Mouse (Mus musculus): ENCODE measurements around the gene Csrp2. TPM values are rescaled to one million over a fixed set of nuclear protein-coding genes. Genes with fewer than 3 reads are reported as not detected.

Gene Csrp2
- 83.0 and 104 TPM in 2 replicates for polyA plus RNA-seq (2012; ENCODE audit: insufficient read depth, insufficient read length, missing spikeins)

- Histone ChIP-seq H3K4me3 (ENCODE audit: insufficient read depth, low read depth, low read length) (peak within 1 kb of the TSS; percentile 89), H3K27ac (replicated peaks; ENCODE audit: low read depth, low read length) (peak within 1 kb of the TSS; percentile 74)
These were observed at the start of gene Csrp2 for GRCm38 (mm10) chr10:110919531-110920343. TSS of gene Csrp2 (plus strand) at chr10:110919789.

GRCm38 (mm10) chr10:110874853-110875252 lies 44.7 kb upstream of the Csrp2 start:
- H3K4me3 ChIP-seq (ENCODE audit: insufficient read depth, low read depth, low read length), result no peak overlapping the region
- H3K4me1 ChIP-seq (ENCODE audit: control insufficient read depth, insufficient read depth, insufficient read length, low read length), result no peaks in the 10 kb centered on the region
- no peak overlapping the region for H3K27ac ChIP-seq (replicated peaks; ENCODE audit: low read depth, low read length)

More at GRCm38 (mm10) chr10:110919531-110920343, at the start of gene Csrp2:
- H3K4me1 ChIP-seq (ENCODE audit: control insufficient read depth, insufficient read depth, insufficient read length, low read length), result peaks cover 8% of the 10 kb centered on the region; the same call in 1 of the 2 replicates

- Histone ChIP-seq H3K4me3 (ENCODE audit: insufficient read depth, low read depth, low read length) (no peak overlapping the region), H3K4me1 (ENCODE audit: control insufficient read depth, insufficient read depth, insufficient read length, low read length) (no peaks in the 10 kb centered on the region), H3K27ac (replicated peaks; ENCODE audit: low read depth, low read length) (no peak overlapping the region)
These were observed 42.6 kb upstream of the Csrp2 start for GRCm38 (mm10) chr10:110876956-110877355.

GRCm38 (mm10) chr10:110877851-110878250 lies 41.7 kb upstream of the Csrp2 start:
- no peak overlapping the region for H3K27ac ChIP-seq (replicated peaks; ENCODE audit: low read depth, low read length)

GRCm38 (mm10) chr10:110878641-110879040 lies 40.9 kb upstream of the Csrp2 start:
- Histone ChIP-seq H3K4me1 (ENCODE audit: control insufficient read depth, insufficient read depth, insufficient read length, low read length) (no peaks in the 10 kb centered on the region), H3K4me3 (ENCODE audit: insufficient read depth, low read depth, low read length) (no peak overlapping the region), H3K27ac (replicated peaks; ENCODE audit: low read depth, low read length) (no peak overlapping the region)

More at GRCm38 (mm10) chr10:110877851-110878250, 41.7 kb upstream of the Csrp2 start:
- H3K4me1 ChIP-seq (ENCODE audit: control insufficient read depth, insufficient read depth, insufficient read length, low read length), result no peaks in the 10 kb centered on the region
- no peak overlapping the region for H3K4me3 ChIP-seq (ENCODE audit: insufficient read depth, low read depth, low read length)

DNA sequence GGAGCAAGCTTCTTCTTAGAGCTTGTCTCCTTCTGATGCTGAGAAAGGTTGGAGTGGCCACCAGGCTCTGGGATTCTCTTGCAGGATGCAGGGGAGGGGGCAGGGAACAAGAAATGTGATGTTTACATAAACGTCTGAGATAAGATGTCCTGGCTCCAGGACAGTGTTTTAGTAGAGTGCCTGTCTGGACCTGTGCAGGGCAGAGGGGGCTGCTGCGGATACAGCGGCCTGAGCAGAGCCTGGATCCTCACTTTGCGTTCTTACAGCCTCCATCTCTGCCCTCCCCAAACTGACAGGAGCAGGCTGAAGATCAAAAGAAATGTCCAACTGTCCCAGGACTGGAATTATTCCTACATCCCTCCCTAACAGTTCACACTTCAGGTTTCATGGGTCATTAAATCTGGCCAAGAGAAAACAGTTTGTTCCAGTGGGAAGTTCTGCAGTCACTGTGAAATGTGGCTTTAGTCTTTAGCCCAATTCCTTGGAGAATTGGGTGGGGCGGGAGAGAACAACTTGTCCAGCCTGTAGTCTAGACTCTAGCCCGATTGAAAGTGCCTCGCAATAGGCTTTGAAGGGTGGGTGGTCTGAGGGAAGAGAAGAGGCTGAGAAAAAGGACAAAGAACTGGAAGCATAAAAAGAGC lies 40.0 kb upstream of the Csrp2 start:
- Histone ChIP-seq H3K27ac (replicated peaks; ENCODE audit: low read depth, low read length) (no peak overlapping the region), H3K4me3 (ENCODE audit: insufficient read depth, low read depth, low read length) (no peak overlapping the region), H3K4me1 (ENCODE audit: control insufficient read depth, insufficient read depth, insufficient read length, low read length) (no peaks in the 10 kb centered on the region)

DNA sequence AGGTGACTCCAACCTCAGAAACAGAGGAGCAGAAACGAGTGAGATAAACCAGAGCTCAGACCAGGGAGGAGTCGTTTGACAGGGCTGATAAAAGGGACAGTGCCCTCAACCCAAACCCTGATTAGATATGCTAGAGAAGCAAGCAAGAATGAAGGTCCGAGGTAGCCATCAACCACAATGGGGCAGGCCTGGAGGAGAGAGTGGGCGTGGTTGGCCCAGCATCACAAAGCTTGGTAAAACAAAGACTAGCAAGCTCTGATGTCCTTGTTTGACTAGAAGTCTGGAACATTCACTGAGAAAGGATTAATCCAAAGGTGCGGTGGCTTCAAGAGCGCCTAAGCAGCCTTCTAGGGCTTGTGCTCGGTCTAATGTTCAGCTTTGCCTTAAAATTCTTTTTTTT lies 38.2 kb upstream of the Csrp2 start:
- Histone ChIP-seq H3K27ac (replicated peaks; ENCODE audit: low read depth, low read length) (no peak overlapping the region), H3K4me1 (ENCODE audit: control insufficient read depth, insufficient read depth, insufficient read length, low read length) (no peaks in the 10 kb centered on the region), H3K4me3 (ENCODE audit: insufficient read depth, low read depth, low read length) (no peak overlapping the region)

GRCm38 (mm10) chr10:110882701-110883100 lies 36.9 kb upstream of the Csrp2 start:
- H3K4me1 ChIP-seq (ENCODE audit: control insufficient read depth, insufficient read depth, insufficient read length, low read length), result no peaks in the 10 kb centered on the region
- H3K4me3 ChIP-seq (ENCODE audit: insufficient read depth, low read depth, low read length), result no peak overlapping the region
- H3K27ac ChIP-seq (replicated peaks; ENCODE audit: low read depth, low read length), result no peak overlapping the region

DNA sequence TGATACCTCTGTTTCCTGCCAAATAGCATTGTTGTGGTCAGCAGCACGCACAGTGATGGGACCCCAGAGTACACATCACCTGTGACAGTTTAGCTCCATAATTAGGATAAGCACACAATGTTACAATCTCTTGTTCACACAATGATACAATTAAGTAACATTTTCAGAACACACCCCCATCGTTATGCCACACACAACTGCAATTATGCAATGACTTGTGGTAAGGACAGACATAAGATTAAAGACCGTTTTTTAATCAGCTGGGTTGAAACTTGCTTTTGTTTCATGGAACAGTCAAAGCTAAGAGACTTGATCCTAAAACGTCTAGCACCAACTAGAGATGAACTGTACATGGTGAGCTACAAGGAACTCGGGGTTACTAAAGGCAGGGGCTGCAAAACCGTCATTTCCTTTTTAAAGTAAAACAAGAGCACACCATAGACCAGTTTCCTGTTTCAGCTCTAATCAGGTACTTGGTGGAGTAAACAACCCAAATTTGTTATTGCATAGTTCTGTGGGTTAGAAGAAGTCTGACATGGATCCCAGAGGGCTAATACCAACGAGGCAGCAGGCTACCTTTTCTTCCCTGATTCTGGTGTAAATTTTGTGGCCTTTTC lies 28.8 kb upstream of the Csrp2 start:
- Histone ChIP-seq H3K4me1 (ENCODE audit: control insufficient read depth, insufficient read depth, insufficient read length, low read length) (no peaks in the 10 kb centered on the region), H3K27ac (replicated peaks; ENCODE audit: low read depth, low read length) (no peak overlapping the region), H3K4me3 (ENCODE audit: insufficient read depth, low read depth, low read length) (no peak overlapping the region)

DNA sequence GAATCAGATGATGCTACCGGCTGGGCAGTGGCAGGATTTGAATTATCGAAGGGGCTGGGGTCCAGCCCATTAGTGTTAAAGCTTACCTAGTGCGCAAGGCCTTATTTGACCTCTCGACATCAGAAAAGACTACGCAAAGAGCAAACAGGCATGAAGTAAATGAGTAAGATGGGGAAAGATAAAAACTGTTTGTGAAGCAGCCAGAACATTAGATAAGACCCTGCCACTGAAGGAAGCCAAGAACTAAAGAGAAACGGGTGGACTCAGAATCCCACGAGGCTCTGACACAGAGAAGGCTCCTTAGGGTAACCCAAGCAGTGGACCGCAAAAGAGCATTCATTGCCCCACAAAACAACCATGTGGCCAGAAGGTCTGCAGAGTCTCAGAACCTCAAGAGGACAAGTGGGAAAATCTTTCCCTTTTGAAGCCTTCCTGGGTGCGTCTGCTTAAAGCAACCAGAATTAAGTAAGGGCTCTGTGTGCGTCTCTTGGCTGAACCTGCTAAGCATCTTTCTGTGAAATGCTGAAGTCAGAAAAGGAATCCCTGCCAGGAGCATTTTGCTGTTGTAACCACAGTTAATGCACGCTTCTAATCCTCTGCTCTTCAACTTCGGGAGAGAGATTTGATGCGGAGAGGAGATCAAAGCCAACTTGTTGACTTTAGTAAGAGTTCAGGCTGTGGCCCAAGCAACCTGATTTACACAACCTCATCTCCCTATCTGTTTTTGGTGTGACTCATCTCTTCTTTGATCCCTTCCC lies 19.7 kb upstream of the Csrp2 start:
- Histone ChIP-seq H3K27ac (replicated peaks; ENCODE audit: low read depth, low read length) (no peak overlapping the region), H3K4me3 (ENCODE audit: insufficient read depth, low read depth, low read length) (no peak overlapping the region), H3K4me1 (ENCODE audit: control insufficient read depth, insufficient read depth, insufficient read length, low read length) (no peaks in the 10 kb centered on the region)

DNA sequence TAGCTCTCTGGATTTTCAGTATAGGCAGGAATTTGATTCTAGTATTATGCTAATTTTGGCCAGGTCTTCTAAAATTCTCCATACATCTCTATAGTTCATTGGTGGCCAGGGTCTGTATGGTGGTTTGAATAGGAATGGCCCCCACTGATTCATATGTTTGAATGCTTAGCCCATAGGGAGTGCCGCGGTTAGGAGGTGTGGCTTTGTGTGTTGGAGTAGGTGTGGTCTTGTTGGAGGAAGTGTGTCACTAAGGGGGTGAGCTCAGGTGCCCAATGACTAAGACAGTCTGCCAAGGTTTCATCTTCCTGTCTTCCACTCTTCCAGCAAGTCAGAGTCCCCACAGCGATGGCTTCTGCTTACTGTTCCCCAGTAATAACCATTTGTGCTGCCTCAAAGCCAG lies 15.7 kb upstream of the Csrp2 start:
- Histone ChIP-seq H3K4me3 (ENCODE audit: insufficient read depth, low read depth, low read length) (no peak overlapping the region), H3K27ac (replicated peaks; ENCODE audit: low read depth, low read length) (no peak overlapping the region), H3K4me1 (ENCODE audit: control insufficient read depth, insufficient read depth, insufficient read length, low read length) (no peaks in the 10 kb centered on the region)

DNA sequence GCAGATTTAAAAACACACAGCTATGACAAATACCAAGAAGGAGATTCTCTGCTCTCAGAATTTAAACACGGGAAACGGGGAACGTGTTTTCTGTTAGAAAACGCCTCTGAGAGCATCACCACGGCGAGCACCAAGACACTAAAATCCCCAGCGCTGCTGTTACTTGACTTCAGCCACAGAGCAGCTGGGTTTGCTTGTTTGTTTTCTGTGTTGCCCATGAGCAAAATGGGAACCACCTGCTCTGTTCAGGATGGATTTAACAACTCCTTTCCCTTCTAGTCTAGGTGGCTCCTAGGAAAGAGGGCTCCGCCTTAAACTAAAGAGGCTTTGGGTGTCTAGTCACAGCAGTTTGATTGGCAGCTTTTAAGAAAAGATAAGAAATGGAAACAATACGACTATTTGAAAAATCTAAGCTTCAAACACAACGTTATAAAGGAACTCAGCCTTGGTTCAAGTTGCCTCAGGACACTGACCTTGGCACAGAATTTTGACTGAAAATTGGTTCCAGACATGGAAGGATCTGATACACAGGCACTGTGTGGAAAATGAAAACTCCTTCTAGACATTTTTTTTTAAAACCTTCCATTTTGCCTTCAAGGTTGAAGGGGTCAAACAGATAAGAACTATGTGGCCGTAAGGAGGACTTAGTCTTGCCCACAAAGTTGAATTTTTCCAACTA lies 2.8 kb upstream of the Csrp2 start:
- Histone ChIP-seq H3K4me3 (ENCODE audit: insufficient read depth, low read depth, low read length) (no peak overlapping the region), H3K27ac (replicated peaks; ENCODE audit: low read depth, low read length) (no peak overlapping the region), H3K4me1 (ENCODE audit: control insufficient read depth, insufficient read depth, insufficient read length, low read length) (peaks cover 4% of the 10 kb centered on the region; the same call in 1 of the 2 replicates)

- no peak overlapping the region for H3K4me3 ChIP-seq (ENCODE audit: insufficient read depth, low read depth, low read length)
- no peak overlapping the region for H3K27ac ChIP-seq (replicated peaks; ENCODE audit: low read depth, low read length)
- H3K4me1 ChIP-seq (ENCODE audit: control insufficient read depth, insufficient read depth, insufficient read length, low read length), result peaks cover 8% of the 10 kb centered on the region; the same call in 1 of the 2 replicates
These were observed 2.1 kb upstream of the Csrp2 start for GRCm38 (mm10) chr10:110917521-110917920.
